Mouse (Mus musculus) adipose tissue, adult 10 weeks (tissue): ENCODE data around the gene Hoxb4. TPM values are rescaled to one million over a fixed set of nuclear protein-coding genes. Genes with fewer than 3 reads are reported as not detected.

Source experiments
- polyA plus RNA-seq: library from polyadenylated mRNA; stranded (reverse); fragments of 350-450 nt; fragmentation: Illumina TruSeq; extraction: RNeasy Lipid Tissue Mini Kit (QIAGEN cat#74804); gene quantifications from one replicate; pipeline ENCODE4 v1.2.3, GENCODE M21; 2014; ENCODE audit warnings: low read depth, low replicate concordance

Gene Hoxb4
- polyA plus RNA-seq: 25.8 TPM

DNA sequence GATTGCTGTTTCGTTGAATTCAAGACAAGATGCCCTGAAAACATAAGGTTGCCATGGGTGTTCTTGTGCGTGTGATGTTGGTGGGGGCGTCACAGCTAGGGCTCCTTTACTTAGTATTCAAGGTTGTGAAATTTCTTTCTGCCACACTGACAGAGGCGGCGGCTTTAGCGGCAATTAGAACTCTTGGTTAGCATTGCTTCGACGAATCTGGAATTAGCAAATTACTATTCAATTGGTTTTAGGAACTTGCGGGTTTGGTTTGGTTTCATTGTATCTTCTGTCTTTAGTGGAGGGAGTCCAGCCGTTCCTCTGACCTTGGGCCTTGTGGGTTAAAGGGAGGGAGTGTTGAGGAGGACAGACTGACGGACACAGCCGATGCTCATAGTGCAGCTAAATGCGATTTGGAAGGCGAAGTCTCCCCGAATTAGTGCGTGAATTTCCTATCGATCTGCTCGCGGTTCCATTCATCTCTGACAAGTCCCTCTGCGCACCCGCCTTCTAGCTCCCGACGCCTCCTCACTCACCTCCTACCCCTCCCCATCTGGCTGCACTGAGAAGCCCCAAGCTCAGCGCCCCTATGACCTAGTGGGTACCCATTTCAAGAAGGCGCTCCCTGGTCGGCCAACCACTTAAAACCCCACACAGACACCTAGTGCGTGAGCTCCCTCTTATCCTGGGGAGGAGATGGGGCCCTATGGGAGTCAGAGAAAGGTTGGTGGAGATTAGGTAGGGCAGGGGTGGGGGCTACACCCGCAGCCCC lies at the start of gene Hoxb4:
Gene Hoxb4, plus strand, starts transcription at position 660 of the 760 bp plus-strand sequence.

GRCm38 (mm10) chr11:96270996-96271540 lies 47.0 kb upstream of the Hoxb4 start, which contains the start of gene Hoxb9:
Gene Hoxb9 (plus strand): TSS chr11:96271457.

GRCm38 (mm10) chr11:96281855-96282570 lies 36.1 kb upstream of the Hoxb4 start, which contains the start of gene Hoxb8:
Gene Hoxb8 (plus strand): TSS chr11:96281905.

GRCm38 (mm10) chr11:96285771-96286738 lies 32.0 kb upstream of the Hoxb4 start, which contains the start of gene Hoxb7:
Gene Hoxb7 (plus strand): TSS chr11:96286623.

DNA sequence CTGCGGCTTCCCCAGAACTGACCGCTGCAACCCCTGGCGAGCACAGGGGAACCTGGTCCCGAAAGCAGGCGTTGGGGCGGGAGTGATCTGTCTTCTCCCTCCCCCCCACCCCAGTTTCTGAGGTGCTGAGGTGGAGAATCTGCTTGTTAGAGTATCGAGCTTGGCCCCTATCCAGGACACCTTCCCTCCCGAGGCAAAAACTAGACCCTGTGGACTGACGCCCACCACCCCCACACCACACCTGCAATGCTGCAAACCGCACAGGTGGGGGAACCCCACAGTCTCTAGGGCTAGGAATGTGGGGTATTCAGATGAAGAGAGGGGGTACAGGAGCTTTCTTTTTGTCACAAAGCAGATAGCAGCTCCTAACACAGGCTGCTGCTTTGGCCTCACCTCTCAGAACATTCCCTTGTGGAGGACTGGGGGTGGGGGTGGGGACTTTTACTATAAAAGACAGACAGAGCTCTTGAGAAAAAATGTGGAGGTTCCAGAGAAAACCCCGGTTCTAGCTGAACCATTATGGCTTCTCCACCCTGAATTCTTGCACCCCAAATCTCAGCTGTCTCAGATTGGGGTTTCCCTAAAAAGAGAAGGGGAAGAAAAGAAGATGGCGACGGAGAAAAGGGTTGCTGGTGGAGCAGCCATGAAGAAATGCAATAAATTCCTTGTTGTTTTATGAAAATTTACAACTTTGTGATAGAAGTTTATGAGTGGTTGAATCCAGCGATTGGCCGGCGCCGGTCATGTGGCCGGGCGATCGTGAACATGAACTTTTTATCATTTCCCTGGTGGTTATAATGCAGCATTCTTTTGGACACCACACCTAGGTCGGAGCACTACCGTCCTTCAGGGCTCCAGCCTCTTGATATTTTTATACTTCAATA lies 26.1 kb upstream of the Hoxb4 start, which contains the start of gene Hoxb6:
Gene Hoxb6, plus strand, starts transcription at position 796 of the 884 bp plus-strand sequence.

DNA sequence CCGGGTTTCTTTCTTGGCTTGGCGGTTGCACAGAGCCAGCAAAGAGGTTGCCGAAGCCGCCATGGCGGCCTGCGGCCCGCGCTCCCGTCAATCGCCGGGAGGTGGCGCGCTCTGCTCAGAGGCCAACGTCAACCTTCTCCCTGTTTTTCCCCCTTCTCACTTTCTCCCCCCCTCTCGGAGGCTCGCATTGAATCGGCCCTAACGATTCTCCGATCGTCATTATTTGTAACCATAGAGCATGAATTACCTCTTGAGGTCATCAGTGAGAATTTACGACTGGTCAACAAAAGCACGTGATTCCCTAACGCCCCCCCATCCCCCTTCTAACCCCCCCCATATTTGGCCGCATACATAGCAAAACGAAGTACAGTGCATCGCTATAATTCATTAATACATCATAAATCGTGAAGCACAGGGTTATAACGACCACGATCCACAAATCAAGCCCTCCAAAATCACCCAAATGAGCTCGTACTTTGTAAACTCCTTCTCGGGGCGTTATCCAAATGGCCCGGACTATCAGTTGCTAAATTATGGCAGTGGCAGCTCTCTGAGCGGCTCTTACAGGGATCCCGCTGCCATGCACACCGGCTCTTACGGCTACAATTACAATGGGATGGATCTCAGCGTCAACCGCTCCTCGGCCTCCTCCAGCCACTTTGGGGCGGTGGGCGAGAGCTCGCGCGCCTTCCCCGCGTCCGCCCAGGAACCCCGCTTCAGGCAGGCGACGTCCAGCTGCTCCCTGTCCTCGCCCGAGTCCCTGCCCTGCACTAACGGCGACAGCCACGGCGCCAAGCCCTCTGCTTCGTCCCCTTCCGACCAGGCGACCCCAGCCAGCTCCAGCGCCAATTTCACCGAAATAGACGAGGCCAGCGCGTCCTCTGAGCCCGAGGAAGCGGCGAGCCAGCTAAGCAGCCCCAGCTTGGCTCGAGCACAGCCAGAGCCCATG lies 14.6 kb upstream of the Hoxb4 start, which contains the start of gene Hoxb5:
Gene Hoxb5, plus strand, starts transcription at position 186 of the 949 bp plus-strand sequence.

DNA sequence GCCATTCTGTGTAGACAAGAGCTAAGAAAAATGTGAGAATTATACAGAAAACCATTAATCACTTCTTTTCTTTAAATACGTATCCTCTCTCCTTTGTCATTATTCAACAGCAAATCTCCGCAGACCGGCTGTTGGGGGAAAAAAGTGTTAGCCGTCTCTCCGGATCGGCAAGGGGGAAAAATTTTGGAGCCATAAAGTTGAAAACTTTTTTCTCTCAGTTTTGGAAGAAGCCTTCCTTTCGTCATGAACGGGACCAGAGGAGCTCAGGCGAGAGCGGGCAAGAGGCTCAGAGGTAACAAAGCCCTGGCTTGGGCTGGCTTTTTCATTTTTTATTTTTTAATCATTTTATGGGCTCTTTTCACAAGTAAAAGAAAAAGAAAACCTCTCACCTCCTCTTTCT lies 5.1 kb downstream of the Hoxb4 start, which contains the start of gene Hoxb3:
Gene Hoxb3, plus strand, starts transcription at position 173 of the 400 bp plus-strand sequence.

GRCm38 (mm10) chr11:96350341-96350624 lies 32.2 kb downstream of the Hoxb4 start, which contains the start of gene Hoxb2:
Gene Hoxb2 (plus strand): TSS chr11:96350525.

DNA sequence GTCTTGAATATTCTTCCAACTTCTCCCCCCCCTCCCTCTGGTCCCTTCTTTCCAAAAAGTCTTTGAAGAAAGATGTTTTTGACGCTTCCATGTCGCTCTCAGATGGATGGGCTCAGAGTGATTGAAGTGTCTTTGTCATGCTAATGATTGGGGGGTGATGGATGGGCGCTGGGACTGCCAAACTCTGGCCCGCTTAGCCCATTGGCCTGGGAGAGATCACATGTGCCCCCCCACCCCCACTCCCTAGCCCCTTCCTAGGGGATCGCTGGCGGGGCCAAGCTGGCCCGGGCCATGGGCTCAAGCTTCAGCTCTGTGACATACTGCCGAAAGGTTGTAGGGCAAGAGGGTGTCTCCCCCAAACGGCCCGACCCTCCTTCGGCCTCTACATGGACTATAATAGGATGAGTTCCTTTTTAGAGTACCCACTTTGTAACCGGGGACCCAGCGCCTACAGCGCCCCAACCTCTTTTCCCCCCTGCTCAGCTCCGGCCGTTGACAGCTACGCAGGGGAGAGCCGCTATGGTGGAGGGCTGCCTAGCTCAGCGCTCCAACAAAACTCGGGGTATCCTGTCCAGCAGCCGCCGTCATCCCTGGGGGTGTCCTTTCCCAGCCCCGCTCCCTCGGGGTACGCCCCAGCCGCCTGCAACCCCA lies 47.5 kb downstream of the Hoxb4 start, which contains the start of gene Hoxb1:
Gene Hoxb1, plus strand, starts transcription at position 312 of the 651 bp plus-strand sequence.

Other genes starting within 250 kb of the Hoxb4 start
- gene Atp5g1, start 242.6 kb upstream of the Hoxb4 start, polyA plus RNA-seq: 395 TPM
- gene Calcoco2, start 206.3 kb upstream of the Hoxb4 start, polyA plus RNA-seq: not detected
- 2.7 TPM for gene Ttll6, start 184.5 kb upstream of the Hoxb4 start, polyA plus RNA-seq
- gene Hoxb13, start 124.0 kb upstream of the Hoxb4 start, polyA plus RNA-seq: not detected
- 42.4 TPM for gene Hoxb9, start 46.8 kb upstream of the Hoxb4 start, polyA plus RNA-seq
- 94.4 TPM for gene Hoxb8, start 36.4 kb upstream of the Hoxb4 start, polyA plus RNA-seq
- 116 TPM for gene Hoxb7, start 31.6 kb upstream of the Hoxb4 start, polyA plus RNA-seq
- 132 TPM for gene Hoxb6, start 25.8 kb upstream of the Hoxb4 start, polyA plus RNA-seq
- 21.8 TPM for gene Hoxb5, start 14.9 kb upstream of the Hoxb4 start, polyA plus RNA-seq
- 40.3 TPM for gene Hoxb3, start 5.1 kb downstream of the Hoxb4 start, polyA plus RNA-seq
- gene Hoxb2, start 32.3 kb downstream of the Hoxb4 start, polyA plus RNA-seq: 24.6 TPM
- gene Hoxb1, start 47.5 kb downstream of the Hoxb4 start, polyA plus RNA-seq: 2.2 TPM
- 19.1 TPM for gene Skap1, start 146.3 kb downstream of the Hoxb4 start, polyA plus RNA-seq